Mouse (Mus musculus) right cerebral cortex, adult 18-20 months (tissue): ENCODE measurements at regions not wholly inside any gene's neighbourhood (a gene's known extent, or its start where the extent isn't known, plus 50 kb on each side); places are given as distances from the start of the nearest gene placed in this dataset.
"Not testable (repeated sequence)": the region's sequence is repeated elsewhere in the genome, so short reads cannot be mapped to it uniquely, and the experiment has no call there.

ENCODE experiments used
- DNase-seq: peaks from one replicate; pipeline ENCODE4 v3.0.0; 2022; ENCODE audit warnings: mixed read lengths

- peak; percentile 17 for DNase-seq
Observed at GRCm38 (mm10) chr10:16171251-16171650, 1453.2 kb upstream of the Gje1 start.

- DNase-seq, result not testable (repeated sequence)
Observed at GRCm38 (mm10) chr10:16159542-16159941, 1441.5 kb upstream of the Gje1 start.

GRCm38 (mm10) chr10:16158445-16158844 is 1440.4 kb upstream of the Gje1 start:
- DNase-seq, result no peak

- peak; percentile 12 for DNase-seq
Observed at GRCm38 (mm10) chr10:16156954-16157353, 1438.9 kb upstream of the Gje1 start.

GRCm38 (mm10) chr10:16148991-16149390 is 1431.0 kb upstream of the Gje1 start:
- no peak for DNase-seq

- no peak for DNase-seq
Observed at GRCm38 (mm10) chr10:16145397-16145796, 1427.4 kb upstream of the Gje1 start.

- DNase-seq, result no peak
Observed at GRCm38 (mm10) chr10:16123902-16124301, 1405.9 kb upstream of the Gje1 start.

GRCm38 (mm10) chr10:16088210-16088609 is 1370.2 kb upstream of the Gje1 start:
- DNase-seq, result no peak

GRCm38 (mm10) chr10:16053008-16053407 is 1335.0 kb upstream of the Gje1 start:
- no peak for DNase-seq

- DNase-seq, result no peak
Observed at GRCm38 (mm10) chr10:16052463-16052889, 1334.5 kb upstream of the Gje1 start.

- DNase-seq, result no peak
Observed at GRCm38 (mm10) chr10:16036255-16036654, 1318.2 kb upstream of the Gje1 start.

- DNase-seq, result no peak
Observed at GRCm38 (mm10) chr10:16033096-16033495, 1315.1 kb upstream of the Gje1 start.

- no peak for DNase-seq
Observed at GRCm38 (mm10) chr10:16030802-16031201, 1312.8 kb upstream of the Gje1 start.

GRCm38 (mm10) chr10:16014806-16015205 is 1296.8 kb upstream of the Gje1 start:
- DNase-seq, result no peak

GRCm38 (mm10) chr10:16001246-16001645 is 1283.2 kb upstream of the Gje1 start:
- no peak for DNase-seq

GRCm38 (mm10) chr10:15993275-15993674 is 1275.3 kb upstream of the Gje1 start:
- no peak for DNase-seq
